ENCODE assay signal across 8 mouse cellular contexts in the genomic region with DNA sequence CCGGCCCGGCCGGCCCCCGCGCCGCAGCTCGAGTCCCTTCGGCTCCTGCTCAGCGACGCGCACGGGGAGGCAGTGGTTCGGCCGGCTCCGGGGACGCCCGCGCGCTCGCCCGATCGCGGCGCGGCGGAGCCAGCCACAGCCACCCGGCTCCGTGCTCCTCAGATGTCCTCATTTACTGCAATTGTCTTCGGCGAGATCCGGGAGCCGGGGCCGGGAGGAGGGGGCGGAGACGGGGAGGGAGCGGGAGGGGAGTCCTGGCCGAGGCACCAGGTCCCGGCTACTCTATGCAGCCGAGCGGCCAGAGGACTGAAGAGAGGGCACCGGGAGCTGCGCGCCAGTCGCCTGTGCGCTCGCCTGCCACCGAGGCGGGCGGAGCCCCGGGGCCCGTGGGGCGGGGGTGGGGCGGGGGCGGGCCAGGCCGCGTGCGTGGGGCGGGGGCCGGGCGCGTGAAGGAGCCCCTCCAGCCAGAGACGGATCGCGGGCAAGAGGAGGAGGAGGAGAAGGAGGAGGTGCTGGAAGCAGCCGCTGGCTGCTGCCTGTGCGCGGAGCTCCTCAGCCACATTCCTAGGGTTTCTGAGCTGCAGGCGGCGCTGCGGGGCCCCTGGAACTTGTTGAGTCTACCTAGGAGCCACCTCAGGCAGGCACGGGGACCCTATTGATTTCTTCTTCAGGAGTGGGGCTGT. TPM values are rescaled to one million over a fixed set of nuclear protein-coding genes. Genes with fewer than 3 reads are reported as not detected.
DNase-seq lines count a peak whose midpoint lies in the region; ATAC-seq lines count a peak whose summit lies in the region.

A gene (minus strand): TSS at position 504 of the 683 bp plus-strand sequence.

- H3K4me1 ChIP-seq in limb, embryonic 12.5 days (replicated peaks): peaks cover 23% of the 10 kb centered on the region
- peaks cover 25% of the 10 kb centered on the region for H3K4me1 ChIP-seq in midbrain, embryonic 13.5 days (replicated peaks)
- H3K4me1 ChIP-seq in stomach, embryonic 16.5 days (ENCODE audit: control insufficient read depth, insufficient read depth, low read length): peaks cover 17% of the 10 kb centered on the region

- WGBS in limb, embryonic 12.5 days: 0% methylated on average over 46 of the region's 71 CpGs
- under 1% methylated on average over 44 of the region's 71 CpGs for WGBS in midbrain, embryonic 13.5 days
- 1% methylated on average over 57 of the region's 71 CpGs for WGBS in stomach, embryonic 16.5 days

- H3K9ac ChIP-seq in limb, embryonic 12.5 days (replicated peaks): peak within 1 kb of the TSS; percentile 57
- peak within 1 kb of the TSS; percentile 75 for H3K9ac ChIP-seq in midbrain, embryonic 13.5 days (replicated peaks)
- peak within 1 kb of the TSS; percentile 68 for H3K9ac ChIP-seq in stomach, embryonic 16.5 days (ENCODE audit: low read length)

- H3K36me3 ChIP-seq in limb, embryonic 12.5 days: no peaks in the 10 kb centered on the region
- no peaks in the 10 kb centered on the region for H3K36me3 ChIP-seq in midbrain, embryonic 13.5 days
- H3K36me3 ChIP-seq in stomach, embryonic 16.5 days (ENCODE audit: control insufficient read depth, insufficient read depth, low read length): no peaks in the 10 kb centered on the region

- H3K4me2 ChIP-seq in limb, embryonic 12.5 days: peak within 1 kb of the TSS; percentile 98
- H3K4me2 ChIP-seq in midbrain, embryonic 13.5 days (replicated peaks): peak within 1 kb of the TSS; percentile 83
- H3K4me2 ChIP-seq in stomach, embryonic 16.5 days (ENCODE audit: low read depth, low read length): peak within 1 kb of the TSS; percentile 91

- peaks cover 33% of the 10 kb centered on the region for H3K27me3 ChIP-seq in limb, embryonic 12.5 days
- H3K27me3 ChIP-seq in midbrain, embryonic 13.5 days: peaks cover 43% of the 10 kb centered on the region
- peaks cover 8% of the 10 kb centered on the region; the same call in 1 of the 2 replicates for H3K27me3 ChIP-seq in stomach, embryonic 16.5 days (ENCODE audit: control insufficient read depth, insufficient read depth, low read length)

- H3K4me3 ChIP-seq in limb, embryonic 12.5 days (replicated peaks): peak within 1 kb of the TSS; percentile 55
- peak within 1 kb of the TSS; percentile 62 for H3K4me3 ChIP-seq in midbrain, embryonic 13.5 days (replicated peaks)
- H3K4me3 ChIP-seq in stomach, embryonic 16.5 days (replicated peaks; ENCODE audit: low read length): peak within 1 kb of the TSS; percentile 52

- no peak within 1 kb of the TSS for H3K27ac ChIP-seq in limb, embryonic 12.5 days
- H3K27ac ChIP-seq in midbrain, embryonic 13.5 days: peak within 1 kb of the TSS; percentile 72
- no peak within 1 kb of the TSS for H3K27ac ChIP-seq in stomach, embryonic 16.5 days (ENCODE audit: low read length)

- no peaks in the 10 kb centered on the region for H3K9me3 ChIP-seq in limb, embryonic 12.5 days
- no peaks in the 10 kb centered on the region for H3K9me3 ChIP-seq in midbrain, embryonic 13.5 days
- no peaks in the 10 kb centered on the region for H3K9me3 ChIP-seq in stomach, embryonic 16.5 days (replicated peaks; ENCODE audit: control insufficient read depth, low read length)

- DNase-seq in adrenal gland, postnatal 10 days: peak; percentile 73
- peak; percentile 70 to 78 for DNase-seq in cerebellum, postnatal 10 days
- DNase-seq in frontal cortex, postnatal 14 days (ENCODE audit: low spot score in 2 of 2): peak; percentile 62 to 76
- DNase-seq in kidney, adult 9 months: peak; percentile 9

- ATAC-seq in limb, embryonic 12.5 days (ENCODE audit: insufficient number of reproducible peaks, insufficient read depth, low FRiP score, low TSS enrichment, low read depth): peak; percentile 82
- peak; percentile 91 for ATAC-seq in midbrain, embryonic 13.5 days
- ATAC-seq in stomach, embryonic 16.5 days (ENCODE audit: insufficient read depth, low FRiP score): peak; percentile 82
- ATAC-seq in erythroblast, adult 5-6 weeks (replicated peaks; ENCODE audit: low FRiP score, poor library complexity, severe bottlenecking): no peak

RNA-seq across cellular contexts. Expression of the gene that starts here (rescaled TPM):
- total RNA-seq in adrenal gland, postnatal 10 days (2021): 1 to 10 TPM; 2.2 to 2.4 TPM
- polyA plus RNA-seq in limb, embryonic 12.5 days (2016; fragmentation: Nextera tagmentation; extraction: Ambion mirVana): 3.5 and 4.6 TPM in 2 replicates
- polyA plus RNA-seq in midbrain, embryonic 13.5 days (2015; fragmentation: Nextera tagmentation; extraction: Ambion mirVana): 6.7 and 6.9 TPM in 2 replicates
- 1.8 and 2.5 TPM in 2 replicates for polyA plus RNA-seq in stomach, embryonic 16.5 days (2015; fragmentation: Nextera tagmentation; extraction: Ambion mirVana)
- not detected in 2 replicates for total RNA-seq in erythroblast, adult 5-6 weeks (2015; ENCODE audit: low replicate concordance)
- total RNA-seq in erythroblast, adult 5-6 weeks (2017; ENCODE audit: low replicate concordance): 0.14 TPM in 1 of 2 replicates, not detected in the other

Comparison
In these comparisons a context has a peak if more than half of its experiments do, and no peak if none do; other contexts are left out.
1. DNase-seq: peak in every context shown above with its lines; median percentile 74 in cerebellum, postnatal 10 days; 73 in adrenal gland, postnatal 10 days; 69 in frontal cortex, postnatal 14 days; 9 in kidney, adult 9 months.